Comparison of ENCODE assay signal across 9 mouse cellular contexts in genomic region chr8:114384189-114384588, GRCm38 (mm10). TPM values are rescaled to one million over a fixed set of nuclear protein-coding genes. Genes with fewer than 3 reads are reported as not detected.
"Had no signal": no experiment of that assay in that cellular context is flagged by ENCODE, and none has a peak within 500 bp of the region (broad histone marks: within the 10 kb centered on the region; RNA-seq: fewer than 3 reads in every experiment).

No protein-coding gene starts in this region.

- DNase-seq: liver, postnatal 0 days; lung, adult 2 months; right cerebral cortex, postnatal 14 days; thymus, postnatal 14 days; thymus, postnatal 36 days had no signal

RNA-seq across cellular contexts. Expression of gene Clec3a, which starts 33.7 kb away (rescaled TPM):
- total RNA-seq: megakaryocyte progenitor cell, adult 5-6 weeks; midbrain, postnatal 0 days; monocyte, adult 5-6 weeks; neutrophil, adult 5-6 weeks had no signal
